Mouse (Mus musculus) cerebellum, adult 2 months (tissue): Measurements from ENCODE around the gene 2310033P09Rik. TPM values are rescaled to one million over a fixed set of nuclear protein-coding genes. Genes with fewer than 3 reads are reported as not detected.

ENCODE experiments used
- DNase-seq, 2 experiments: peaks; one replicate each; pipeline ENCODE4 v3.0.0; 2021
- H3K27ac ChIP-seq: fragments of 200-500 bp; 2 replicates; pipeline ENCODE4 v1.5.1; 2012; ENCODE audit warnings: low read length, control low read depth, inconsistent platforms; ENCODE audit not compliant: insufficient read depth
- H3K27me3 ChIP-seq: fragments of 200-500 bp; 2 replicates; pipeline ENCODE4 v1.6.1; 2012; ENCODE audit warnings: inconsistent platforms, mild to moderate bottlenecking, low read length, moderate library complexity; ENCODE audit not compliant: control insufficient read depth, insufficient read depth
- H3K4me1 ChIP-seq: fragments of 200-500 bp; 2 replicates; pipeline ENCODE4 v1.6.1; 2011; ENCODE audit warnings: low read length; ENCODE audit not compliant: control insufficient read depth, insufficient read depth
- H3K4me3 ChIP-seq: fragments of 200-500 bp; replicated peaks from 2 replicates; pipeline ENCODE3; 2011; ENCODE audit warnings: mild to moderate bottlenecking, low read depth, low read length, control low read depth; ENCODE audit not compliant: insufficient read depth
- CTCF ChIP-seq: fragments of 200-500 bp; IDR thresholded peaks from 2 replicates; pipeline ENCODE4 v1.5.1; 2011; ENCODE audit warnings: low read depth, mild to moderate bottlenecking, control low read depth, low read length, moderate library complexity, borderline replicate concordance; ENCODE audit not compliant: insufficient read depth
- POLR2A ChIP-seq: fragments of 200-500 bp; IDR thresholded peaks from 2 replicates; pipeline ENCODE4 v1.6.1; 2011; ENCODE audit warnings: low read length, control low read depth, borderline replicate concordance; ENCODE audit not compliant: insufficient read depth
- WGBS: fragments of 180-500 bp; shearing (Covaris S2); methylation state at CpG from one replicate; pipeline ENCODE4 v1.1.7; 2018; 5-methylcytosine and 5-hydroxymethylcytosine counted together
- polyA plus RNA-seq: library from polyadenylated mRNA; depleted of rRNA; stranded (reverse); fragments of >200 nt; gene quantifications from 2 replicates; pipeline ENCODE4 v1.2.3, GENCODE M21; 2012

2310033P09Rik gene
- polyA plus RNA-seq, 1 experiment = 28.4 TPM

- H3K27ac ChIP-seq = peak within 1 kb of the TSS; percentile 88
- H3K4me3 ChIP-seq = peak within 1 kb of the TSS; percentile 75
- no peak for TF ChIP-seq CTCF
- TF ChIP-seq POLR2A = peak; percentile 87
- WGBS = 5% methylated on average over 59 of the region's 59 CpGs
- no peaks in the 10 kb centered on the region for H3K27me3 ChIP-seq
- H3K4me1 ChIP-seq = peaks cover 11% of the 10 kb centered on the region
- peak; percentile 97 for DNase-seq
Measured at GRCm38 (mm10) chr11:59228122-59228953, 20.2 kb downstream of the 2310033P09Rik start, which contains the start of gene Arf1. Gene Arf1, minus strand, starts transcription at chr11:59228270.

DNA sequence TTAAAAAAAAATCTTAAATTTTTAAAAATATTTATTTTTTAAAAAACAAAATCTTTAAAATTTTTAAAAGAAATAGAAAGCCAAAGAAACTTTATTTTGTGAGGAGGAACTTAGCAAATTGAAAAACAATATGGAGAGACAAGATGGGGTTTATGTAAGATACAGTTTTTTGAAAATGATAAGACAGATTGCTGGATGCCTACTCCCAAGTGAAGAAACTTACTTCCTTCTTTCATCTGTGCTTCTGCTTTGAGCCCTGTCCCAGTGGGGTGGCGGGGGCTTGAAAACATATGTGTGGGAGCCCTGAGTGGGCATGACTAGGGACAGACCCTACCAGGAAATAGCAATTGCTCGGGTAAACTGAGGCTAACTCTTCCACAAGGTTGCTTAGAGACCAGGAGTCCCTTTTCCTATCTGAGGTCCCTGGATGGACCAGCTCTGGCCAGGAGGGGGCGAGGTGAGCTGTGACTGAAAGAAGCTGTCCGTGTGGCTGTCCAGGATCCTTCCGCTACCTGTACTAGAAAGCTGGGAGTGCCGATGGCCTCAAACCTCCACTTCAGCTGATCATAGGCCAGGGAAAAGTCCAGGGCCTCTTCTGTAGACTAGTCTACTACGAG, 22.1 kb downstream of the 2310033P09Rik start:
- Histone ChIP-seq H3K27me3 (no peaks in the 10 kb centered on the region), H3K27ac (no peak overlapping the region), H3K4me1 (peaks cover 11% of the 10 kb centered on the region; the same call in 1 of the 2 replicates), H3K4me3 (no peak overlapping the region)
- peak; percentile 75 for TF ChIP-seq CTCF
- TF ChIP-seq POLR2A = no peak
- peak; percentile 64 to 73 for DNase-seq
- WGBS = 17% methylated on average over 7 of the region's 7 CpGs

DNA sequence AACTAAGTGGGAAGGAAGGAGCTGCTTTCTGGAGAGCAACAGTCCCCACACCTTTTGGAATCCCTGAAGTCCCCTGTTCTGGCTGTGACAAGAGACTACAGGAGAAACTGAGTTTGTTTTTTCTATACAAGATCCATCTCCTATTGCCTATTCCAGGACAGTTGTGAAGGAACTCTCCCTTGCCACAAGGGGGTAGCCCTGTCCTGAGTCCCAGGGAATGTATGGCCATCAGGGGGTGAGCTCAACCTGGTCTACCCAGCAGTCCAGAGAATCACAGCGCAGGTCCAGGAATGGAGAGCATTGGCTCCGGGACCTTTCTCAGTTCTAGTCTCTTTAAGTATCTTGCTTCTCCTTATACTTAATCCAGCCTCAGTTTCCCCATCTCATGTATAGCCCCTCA, 24.7 kb downstream of the 2310033P09Rik start:
- Histone ChIP-seq H3K4me3 (no peak overlapping the region), H3K27me3 (no peaks in the 10 kb centered on the region), H3K27ac (no peak overlapping the region), H3K4me1 (peaks cover 6% of the 10 kb centered on the region; the same call in 1 of the 2 replicates)
- WGBS = 74% methylated on average over 2 of the region's 2 CpGs
- no peak for DNase-seq
- TF ChIP-seq POLR2A (no peak), CTCF (no peak)

DNA sequence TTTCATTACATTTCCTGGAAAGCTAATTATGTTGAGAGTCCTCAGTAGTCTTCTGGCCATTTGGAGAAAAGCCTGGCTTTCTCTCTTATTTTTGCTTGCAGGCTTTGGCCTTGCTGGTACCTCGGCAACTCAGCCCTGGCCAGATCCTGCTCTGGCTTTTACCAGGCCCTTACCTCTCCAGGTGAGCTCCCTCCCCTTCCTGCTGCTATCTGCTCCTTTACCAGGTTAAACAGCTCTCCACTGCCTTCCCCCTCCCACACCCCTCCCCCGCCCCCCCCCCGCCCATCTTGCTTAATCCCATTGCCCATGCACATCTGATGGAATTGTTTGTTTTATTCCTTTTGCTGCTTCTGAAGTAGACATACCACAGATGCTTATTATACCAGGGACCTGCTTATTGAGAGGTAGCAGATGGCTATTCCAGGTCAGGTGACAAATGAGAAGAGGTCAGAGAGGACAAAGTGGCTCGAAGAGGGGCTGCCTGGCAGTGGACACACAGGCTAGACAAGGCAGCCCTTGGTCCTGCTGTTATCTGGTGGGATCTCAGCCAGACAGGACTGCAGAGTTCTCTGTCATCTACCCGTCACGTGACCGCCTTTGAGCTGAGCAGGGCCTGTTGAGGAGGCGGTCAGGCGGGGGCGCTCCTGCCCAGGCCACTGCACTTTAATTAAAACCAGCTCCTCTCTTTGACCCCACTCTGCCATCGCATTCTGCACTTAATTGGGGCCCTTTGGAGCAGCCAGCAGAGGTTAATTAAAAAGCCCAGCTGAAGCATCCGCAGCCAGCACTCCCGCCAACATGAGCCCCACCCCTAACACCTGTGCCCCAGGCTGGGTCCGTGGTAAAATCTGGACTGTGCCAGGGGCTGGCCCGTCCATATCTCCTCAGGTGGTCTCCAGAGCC, 30.7 kb downstream of the 2310033P09Rik start:
- Histone ChIP-seq H3K4me1 (no peaks in the 10 kb centered on the region), H3K4me3 (no peak overlapping the region), H3K27ac (no peak overlapping the region), H3K27me3 (no peaks in the 10 kb centered on the region)
- WGBS = 5% methylated on average over 14 of the region's 15 CpGs
- peak; percentile 78 to 83 for DNase-seq
- TF ChIP-seq POLR2A = no peak
- TF ChIP-seq CTCF = peak; percentile 69; the same call in 1 of the 2 replicates

GRCm38 (mm10) chr11:59239428-59239785, 31.3 kb downstream of the 2310033P09Rik start:
- WGBS = 56% methylated on average over 4 of the region's 4 CpGs
- H3K27me3 ChIP-seq = no peaks in the 10 kb centered on the region

GRCm38 (mm10) chr11:59239796-59240195, 31.7 kb downstream of the 2310033P09Rik start:
- no peak for DNase-seq
- WGBS = 50% methylated on average over 4 of the region's 4 CpGs
- TF ChIP-seq CTCF (no peak), POLR2A (no peak)
- no peak overlapping the region for H3K4me3 ChIP-seq
- no peaks in the 10 kb centered on the region for H3K27me3 ChIP-seq
- no peak overlapping the region for H3K27ac ChIP-seq
- H3K4me1 ChIP-seq = no peaks in the 10 kb centered on the region

More at GRCm38 (mm10) chr11:59239428-59239785, 31.3 kb downstream of the 2310033P09Rik start:
- no peak overlapping the region for H3K27ac ChIP-seq
- TF ChIP-seq POLR2A = no peak
- no peak for TF ChIP-seq CTCF
- H3K4me1 ChIP-seq = no peaks in the 10 kb centered on the region
- no peak overlapping the region for H3K4me3 ChIP-seq
- no peak for DNase-seq

- no peak for DNase-seq
- Histone ChIP-seq H3K27me3 (no peaks in the 10 kb centered on the region), H3K4me1 (no peaks in the 10 kb centered on the region), H3K4me3 (no peak overlapping the region), H3K27ac (no peak overlapping the region)
- TF ChIP-seq POLR2A (no peak), CTCF (no peak)
- 27% methylated on average over 3 of the region's 3 CpGs for WGBS
Measured at GRCm38 (mm10) chr11:59241841-59242240, 33.7 kb downstream of the 2310033P09Rik start.
